Mouse (Mus musculus) intestine, embryonic 16.5 days (tissue): Measurements from ENCODE around the gene Gm34653. TPM values are rescaled to one million over a fixed set of nuclear protein-coding genes. Genes with fewer than 3 reads are reported as not detected.
"Not testable (repeated sequence)": the region's sequence is repeated elsewhere in the genome, so short reads cannot be mapped to it uniquely, and the experiment has no call there.

Experiments used
- ATAC-seq: fragments of 200-750 bp; cut with Nextera tagmentation; 2 replicates; pipeline ENCODE4 v1.8.0; 2017; ENCODE audit warnings: moderate TSS enrichment, moderate library complexity
- H3K27ac ChIP-seq: fragments of 300-500 bp; sonication (generic); 2 replicates; pipeline ENCODE4 v1.5.1; 2014; ENCODE audit warnings: mild to moderate bottlenecking, low read length
- H3K27me3 ChIP-seq: fragments of 300-500 bp; sonication (generic); replicated peaks from 2 replicates; pipeline ENCODE4 v1.6.1; 2014; ENCODE audit warnings: low read length, control low read depth, mixed read lengths; ENCODE audit not compliant: control insufficient read depth, insufficient read depth
- H3K36me3 ChIP-seq: fragments of 300-500 bp; sonication (generic); 2 replicates; pipeline ENCODE4 v1.6.1; 2014; ENCODE audit warnings: low read length, control low read depth; ENCODE audit not compliant: control insufficient read depth, insufficient read depth
- H3K4me1 ChIP-seq: fragments of 300-500 bp; sonication (generic); 2 replicates; pipeline ENCODE4 v1.6.1; 2014; ENCODE audit warnings: low read length, control low read depth, mixed read lengths; ENCODE audit not compliant: control insufficient read depth, insufficient read depth
- H3K4me2 ChIP-seq: fragments of 300-500 bp; sonication (generic); 2 replicates; pipeline ENCODE4 v1.6.1; 2014; ENCODE audit warnings: low read depth, low read length, control low read depth
- H3K4me3 ChIP-seq: fragments of 300-500 bp; sonication (generic); 2 replicates; pipeline ENCODE4 v1.5.1; 2014; ENCODE audit warnings: mild to moderate bottlenecking, low read length
- H3K9ac ChIP-seq: fragments of 300-500 bp; sonication (generic); 2 replicates; pipeline ENCODE4 v1.6.1; 2014; ENCODE audit warnings: low read depth, low read length
- H3K9me3 ChIP-seq: fragments of 300-500 bp; sonication (generic); 2 replicates; pipeline ENCODE4 v1.6.1; 2016; ENCODE audit warnings: low read length, control low read depth; ENCODE audit not compliant: control insufficient read depth
- WGBS: fragments of 180-500 bp; shearing (Covaris S2); extraction: QIAGEN DNeasy Blood & Tissue Kit; methylation state at CpG from one replicate; pipeline ENCODE4 v1.1.7; 2014; 5-methylcytosine and 5-hydroxymethylcytosine counted together
- polyA plus RNA-seq: library from polyadenylated mRNA; unstranded; fragments of >200 nt; fragmentation: Nextera tagmentation; extraction: Ambion mirVana; gene quantifications from 2 replicates; pipeline ENCODE4 v1.2.1, GENCODE M21; 2015

The Gm34653 gene
- polyA plus RNA-seq, 1 experiment from 2014 or later = not detected

GRCm38 (mm10) chr2:34835669-34836068 is 2.9 kb downstream of the Gm34653 start:
- no peak overlapping the region for H3K4me3 ChIP-seq
- H3K9me3 ChIP-seq = no peaks in the 10 kb centered on the region
- no peak overlapping the region for H3K9ac ChIP-seq
- no peaks in the 10 kb centered on the region for H3K36me3 ChIP-seq
- no peak for ATAC-seq
- no peak overlapping the region for H3K27ac ChIP-seq
- H3K4me1 ChIP-seq = no peaks in the 10 kb centered on the region
- 77% methylated on average over 3 of the region's 3 CpGs for WGBS
- no peak overlapping the region for H3K4me2 ChIP-seq
- H3K27me3 ChIP-seq = no peaks in the 10 kb centered on the region

- H3K27ac ChIP-seq, H3K4me3 ChIP-seq, H3K4me2 ChIP-seq, H3K9me3 ChIP-seq, H3K27me3 ChIP-seq, H3K4me1 ChIP-seq, H3K36me3 ChIP-seq, H3K9ac ChIP-seq, ATAC-seq: not testable (repeated sequence)
- WGBS = 79% methylated on average over 5 of the region's 5 CpGs
Measured at GRCm38 (mm10) chr2:34840143-34840542, 7.3 kb downstream of the Gm34653 start.

- Histone ChIP-seq H3K27me3 (no peaks in the 10 kb centered on the region), H3K27ac (no peak overlapping the region), H3K4me3 (no peak overlapping the region), H3K36me3 (no peaks in the 10 kb centered on the region), H3K4me2 (no peak overlapping the region), H3K9me3 (no peaks in the 10 kb centered on the region), H3K4me1 (no peaks in the 10 kb centered on the region), H3K9ac (no peak overlapping the region)
- ATAC-seq = no peak
- 92% methylated on average over 8 of the region's 8 CpGs for WGBS
Measured at GRCm38 (mm10) chr2:34841706-34842105, 8.9 kb downstream of the Gm34653 start.

GRCm38 (mm10) chr2:34843211-34843939 is 10.6 kb downstream of the Gm34653 start:
- H3K9me3 ChIP-seq = no peaks in the 10 kb centered on the region
- no peaks in the 10 kb centered on the region for H3K36me3 ChIP-seq
- H3K4me2 ChIP-seq = no peak overlapping the region
- WGBS = 80% methylated on average over 11 of the region's 11 CpGs
- no peaks in the 10 kb centered on the region for H3K4me1 ChIP-seq
- H3K27me3 ChIP-seq = no peaks in the 10 kb centered on the region
- no peak overlapping the region for H3K27ac ChIP-seq
- no peak for ATAC-seq
- H3K9ac ChIP-seq = no peak overlapping the region
- H3K4me3 ChIP-seq = no peak overlapping the region

GRCm38 (mm10) chr2:34847702-34848101 is 14.9 kb downstream of the Gm34653 start:
- Histone ChIP-seq H3K4me1 (no peaks in the 10 kb centered on the region), H3K9ac (no peak overlapping the region), H3K4me3 (no peak overlapping the region), H3K27ac (no peak overlapping the region), H3K9me3 (no peaks in the 10 kb centered on the region), H3K36me3 (peaks cover 11% of the 10 kb centered on the region; the same call in 1 of the 2 replicates), H3K27me3 (no peaks in the 10 kb centered on the region), H3K4me2 (no peak overlapping the region)
- ATAC-seq = no peak
- 83% methylated on average over 1 of the region's 1 CpGs for WGBS

GRCm38 (mm10) chr2:34855265-34855664 is 22.5 kb downstream of the Gm34653 start:
- H3K4me2 ChIP-seq = no peak overlapping the region
- 88% methylated on average over 4 of the region's 4 CpGs for WGBS
- H3K4me1 ChIP-seq = no peaks in the 10 kb centered on the region
- H3K36me3 ChIP-seq = peaks cover 31% of the 10 kb centered on the region
- H3K4me3 ChIP-seq = no peak overlapping the region
- H3K9ac ChIP-seq = no peak overlapping the region
- H3K9me3 ChIP-seq = no peaks in the 10 kb centered on the region
- no peak for ATAC-seq
- no peak overlapping the region for H3K27ac ChIP-seq
- no peaks in the 10 kb centered on the region for H3K27me3 ChIP-seq

- Histone ChIP-seq H3K9me3 (no peaks in the 10 kb centered on the region), H3K36me3 (peaks cover 28% of the 10 kb centered on the region), H3K9ac (no peak overlapping the region), H3K4me3 (no peak overlapping the region), H3K27me3 (no peaks in the 10 kb centered on the region), H3K4me2 (no peak overlapping the region), H3K4me1 (no peaks in the 10 kb centered on the region), H3K27ac (no peak overlapping the region)
- no peak for ATAC-seq
- 93% methylated on average over 8 of the region's 8 CpGs for WGBS
Measured at GRCm38 (mm10) chr2:34857728-34858127, 24.9 kb downstream of the Gm34653 start.

- Histone ChIP-seq H3K4me3 (peak overlapping the region; percentile 41), H3K27ac (no peak overlapping the region), H3K9ac (peak overlapping the region; percentile 57), H3K27me3 (0 out of 2 replicates have a peak, but pooled peaks cover 4% of the 10 kb centered on the region), H3K9me3 (no peaks in the 10 kb centered on the region), H3K4me1 (peaks cover 17% of the 10 kb centered on the region), H3K4me2 (peak overlapping the region; percentile 52), H3K36me3 (0 out of 2 replicates have a peak, but pooled peaks cover 3% of the 10 kb centered on the region)
- WGBS = 37% methylated on average over 5 of the region's 5 CpGs
- ATAC-seq = no peak
Measured at GRCm38 (mm10) chr2:34869680-34870079, 36.9 kb downstream of the Gm34653 start.

GRCm38 (mm10) chr2:34870520-34871474 is 38.0 kb downstream of the Gm34653 start:
- peaks cover 17% of the 10 kb centered on the region for H3K4me1 ChIP-seq
- H3K27me3 ChIP-seq = 0 out of 2 replicates have a peak, but pooled peaks cover 4% of the 10 kb centered on the region
- H3K4me3 ChIP-seq = peak overlapping the region; percentile 94
- 0 out of 2 replicates have a peak, but pooled peaks cover under 1% of the 10 kb centered on the region for H3K36me3 ChIP-seq
- under 1% methylated on average over 67 of the region's 67 CpGs for WGBS
- H3K27ac ChIP-seq = peak overlapping the region; percentile 92
- H3K9ac ChIP-seq = peak overlapping the region; percentile 91
- H3K4me2 ChIP-seq = peak overlapping the region; percentile 72
- no peaks in the 10 kb centered on the region for H3K9me3 ChIP-seq
- ATAC-seq = peak; percentile 96
